Mouse (Mus musculus) kidney, adult 9 months (tissue): ENCODE results near the gene Sgms1.
"Not testable (repeated sequence)": the region's sequence is repeated elsewhere in the genome, so short reads cannot be mapped to it uniquely, and the experiment has no call there.

Experiments used
- DNase-seq: peaks from one replicate; pipeline ENCODE4 v3.0.0; 2022

Gene Sgms1

DNA sequence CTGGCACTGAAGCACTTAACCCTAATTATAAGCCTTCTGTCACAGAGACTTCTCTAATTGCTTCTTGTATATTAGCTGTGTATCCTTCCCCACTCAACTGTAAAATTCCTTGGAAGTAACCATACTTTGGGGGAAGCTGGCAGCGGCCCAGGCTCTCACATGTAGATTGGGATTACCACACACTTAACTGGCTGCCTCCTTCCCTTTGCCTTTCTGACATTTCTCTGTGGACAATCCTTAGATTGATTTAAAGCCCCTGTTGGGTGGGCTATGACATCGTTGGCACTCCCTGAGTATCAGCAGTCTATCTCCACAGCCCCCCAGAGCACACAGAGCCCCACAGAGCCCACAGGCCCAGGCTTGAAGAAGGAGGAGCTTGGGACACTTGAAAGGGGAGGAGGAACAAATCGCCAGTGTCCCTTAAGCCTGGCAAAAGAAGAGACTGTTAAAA is 8.0 kb downstream of the Sgms1 start:
- no peak for DNase-seq

DNA sequence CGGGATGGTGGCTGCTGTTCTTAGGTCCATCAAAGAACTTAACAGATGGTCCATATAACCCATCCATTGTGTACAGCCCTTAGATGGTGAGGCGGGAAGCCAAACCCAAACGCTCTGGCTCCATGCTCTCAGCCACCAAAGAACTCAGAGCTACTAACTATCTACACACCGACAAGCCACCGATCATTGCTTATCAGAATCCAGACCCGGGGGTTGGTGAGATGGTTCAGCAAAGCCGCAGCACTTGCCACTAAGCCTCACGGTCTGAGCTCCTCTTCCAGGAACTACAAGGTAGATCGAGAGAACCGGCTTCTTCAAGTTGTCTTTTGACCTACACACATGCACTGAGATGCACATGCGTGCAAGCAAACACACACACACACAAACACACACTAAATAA is 8.8 kb downstream of the Sgms1 start:
- DNase-seq: no peak

DNA sequence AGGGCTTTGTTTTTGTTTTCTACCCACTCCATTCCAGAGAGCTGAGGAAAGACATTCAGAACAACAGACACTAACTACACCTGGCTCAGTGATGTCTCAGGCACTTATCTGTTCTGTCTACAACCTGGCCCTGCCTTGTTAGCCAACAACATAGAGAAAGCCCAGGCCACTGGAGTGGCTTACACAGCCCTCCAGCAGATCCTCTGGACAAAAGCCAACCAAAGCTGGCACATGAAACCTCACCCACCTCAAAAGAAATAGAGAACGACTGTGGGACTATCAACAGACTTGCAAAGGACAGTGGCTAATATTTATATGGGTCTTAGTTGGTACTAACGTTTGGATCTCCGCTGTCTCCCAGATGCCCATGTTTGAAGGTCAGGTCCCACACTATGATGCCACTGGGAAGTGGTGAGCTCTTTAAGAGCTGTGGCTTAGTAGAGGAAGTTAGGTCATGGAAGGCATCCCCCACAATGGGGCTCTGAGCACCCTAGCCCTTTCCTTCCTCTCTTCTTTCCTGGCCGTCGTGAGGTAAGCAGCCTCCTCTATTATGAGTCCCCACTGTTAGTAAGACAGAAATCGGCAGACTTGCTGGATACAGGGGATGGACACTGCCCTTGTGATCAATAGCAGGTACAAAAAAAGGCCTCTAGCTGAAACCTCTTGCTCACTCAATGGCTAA is 10.1 kb downstream of the Sgms1 start:
- DNase-seq: no peak

- no peak for DNase-seq
Observed at GRCm38 (mm10) chr19:32378581-32378980, 10.9 kb downstream of the Sgms1 start.

- no peak for DNase-seq
Observed at GRCm38 (mm10) chr19:32377701-32378325, 11.7 kb downstream of the Sgms1 start.

GRCm38 (mm10) chr19:32376886-32377535 is 12.5 kb downstream of the Sgms1 start:
- peak; percentile 50 for DNase-seq

- DNase-seq: no peak
Observed at GRCm38 (mm10) chr19:32376054-32376453, 13.5 kb downstream of the Sgms1 start.

DNA sequence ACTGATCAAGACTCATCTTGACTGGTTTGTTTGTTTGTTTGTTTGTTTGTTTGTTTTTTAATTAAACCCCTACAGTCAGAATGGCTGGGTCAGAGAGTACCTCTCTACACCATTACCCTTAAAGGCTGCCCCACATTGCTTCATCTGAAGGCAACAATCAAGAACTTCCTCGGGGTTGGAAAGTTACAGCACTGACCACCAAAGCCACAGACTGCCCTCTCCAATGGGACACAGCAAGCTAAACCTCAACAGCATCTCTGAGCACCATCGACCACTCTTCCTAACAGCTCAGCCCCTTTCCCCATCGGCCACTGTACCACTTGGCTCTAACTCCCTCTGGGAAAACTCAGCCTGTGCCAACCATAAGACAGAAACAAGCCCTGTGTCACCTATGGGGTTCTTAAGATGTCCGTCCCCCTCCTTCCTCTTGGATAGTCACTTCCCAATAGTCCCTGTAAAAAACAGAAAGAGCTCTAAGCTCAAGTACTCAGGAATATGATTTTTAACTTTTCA is 14.0 kb downstream of the Sgms1 start:
- DNase-seq: no peak

GRCm38 (mm10) chr19:32374751-32375150 is 14.8 kb downstream of the Sgms1 start:
- no peak for DNase-seq

DNA sequence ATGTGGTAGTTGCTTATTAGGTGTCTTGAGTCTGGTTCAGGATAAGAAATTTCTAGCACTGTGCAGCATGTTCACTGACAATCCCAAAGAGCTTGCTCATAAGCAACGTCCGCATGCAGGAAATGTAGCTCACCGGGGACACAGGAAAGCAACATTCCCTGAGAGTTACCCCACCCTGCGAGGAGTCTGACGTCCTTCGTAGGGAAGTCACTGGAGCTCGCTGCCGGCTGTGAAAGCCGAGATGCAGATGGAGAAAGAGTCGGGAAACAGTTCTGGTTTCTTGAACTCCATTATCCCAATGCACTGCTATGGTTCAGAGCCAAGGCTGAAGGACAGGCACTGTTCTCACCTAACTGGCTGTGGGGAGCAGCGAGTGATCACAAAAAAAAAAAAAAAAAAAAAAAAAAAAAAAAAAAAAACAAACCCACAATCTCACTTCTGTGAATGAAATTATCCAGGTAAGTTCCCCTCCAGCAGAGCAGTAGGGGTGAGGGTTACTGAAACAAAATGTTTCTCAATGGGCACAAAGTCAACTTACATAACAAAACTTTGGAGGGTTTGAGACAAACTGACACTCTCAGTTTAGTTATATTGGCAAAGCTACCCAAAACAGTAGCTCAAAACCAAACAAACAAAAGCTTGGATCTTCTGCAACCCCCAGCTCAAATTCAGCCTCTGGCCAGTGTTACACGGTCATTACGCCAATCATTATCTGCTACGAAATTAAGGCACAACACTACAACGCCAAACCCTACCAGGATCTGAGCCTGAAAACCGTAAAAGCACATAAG is 15.5 kb downstream of the Sgms1 start:
- DNase-seq: peak; percentile 56

GRCm38 (mm10) chr19:32372373-32372772 is 17.1 kb downstream of the Sgms1 start:
- DNase-seq: peak; percentile 39

DNA sequence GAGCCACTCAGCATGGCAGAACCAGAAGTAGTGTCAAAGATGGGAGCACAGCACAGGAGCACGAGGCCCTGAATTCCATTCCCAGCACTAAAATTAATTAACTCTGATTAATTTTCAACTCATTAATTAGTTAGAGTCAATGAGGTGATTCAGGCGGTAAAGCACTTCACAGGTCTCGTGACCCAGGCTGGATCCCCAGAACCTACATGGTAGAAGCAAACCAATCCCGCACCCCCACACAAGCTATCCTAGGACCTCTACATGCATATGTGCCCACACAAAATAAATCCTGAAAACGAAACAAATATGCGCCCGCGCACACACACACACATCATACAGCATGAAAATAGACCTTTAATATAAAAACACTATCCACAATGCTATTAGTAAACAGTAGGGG is 22.2 kb downstream of the Sgms1 start:
- peak; percentile 50 for DNase-seq

DNA sequence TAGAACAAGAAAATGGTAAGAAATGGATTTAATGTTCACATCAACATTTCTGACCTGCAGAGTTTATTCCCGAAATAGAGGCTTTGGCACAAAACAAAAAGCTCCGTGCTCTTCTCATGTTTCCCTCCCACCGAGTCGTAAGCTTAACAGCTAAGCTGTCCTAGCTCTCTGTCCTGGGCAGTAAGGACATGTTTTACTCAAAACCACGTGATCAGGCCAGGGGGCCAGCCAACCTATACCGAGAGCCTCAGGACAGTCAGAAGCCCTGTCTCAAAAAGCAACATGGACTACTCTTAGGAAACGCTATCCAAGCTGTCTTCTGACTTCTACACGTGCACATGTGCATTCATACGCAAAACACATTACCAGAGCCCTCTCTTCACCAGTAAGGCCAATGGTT is 23.1 kb downstream of the Sgms1 start:
- DNase-seq: no peak

DNA sequence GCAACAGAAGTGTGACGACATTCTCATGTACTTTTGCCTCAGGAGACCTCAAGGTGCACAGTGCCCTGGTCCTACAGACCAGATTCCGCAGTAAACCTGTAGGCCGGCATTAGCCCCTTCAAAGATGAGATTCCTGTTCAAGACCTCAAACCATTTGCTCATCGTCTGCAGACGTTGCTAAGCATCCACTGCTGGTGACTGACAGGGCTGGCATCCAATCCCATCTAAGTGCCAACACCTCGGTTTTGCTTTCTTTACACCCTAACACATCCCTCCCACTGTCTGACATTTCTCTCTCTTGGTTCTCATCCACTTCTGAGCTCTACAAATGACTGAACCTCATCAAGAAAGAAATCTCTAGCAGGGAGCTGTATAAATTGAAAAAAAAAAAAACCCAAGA is 24.4 kb downstream of the Sgms1 start:
- DNase-seq: no peak

- DNase-seq: no peak
Observed at GRCm38 (mm10) chr19:32363587-32363986, 25.9 kb downstream of the Sgms1 start.

DNA sequence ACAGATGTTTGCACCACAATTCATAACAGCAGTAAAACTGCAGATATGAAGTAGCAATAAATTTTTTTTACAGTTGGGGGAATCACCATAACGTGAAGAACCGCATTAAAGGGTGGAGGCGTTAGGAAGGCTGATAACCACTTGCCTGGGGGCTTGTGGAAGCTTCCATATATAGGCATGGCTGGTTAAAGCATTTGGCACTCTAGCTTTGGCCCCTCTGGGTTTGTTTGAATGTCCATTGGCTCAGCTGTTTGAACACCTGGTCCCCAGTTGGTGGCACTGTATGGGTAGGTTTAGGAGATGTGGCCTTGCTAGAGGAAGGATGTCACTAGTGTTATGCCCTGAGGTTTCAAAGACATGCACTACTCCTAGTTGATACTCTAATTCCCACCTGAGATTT is 27.0 kb downstream of the Sgms1 start:
- DNase-seq: no peak

DNA sequence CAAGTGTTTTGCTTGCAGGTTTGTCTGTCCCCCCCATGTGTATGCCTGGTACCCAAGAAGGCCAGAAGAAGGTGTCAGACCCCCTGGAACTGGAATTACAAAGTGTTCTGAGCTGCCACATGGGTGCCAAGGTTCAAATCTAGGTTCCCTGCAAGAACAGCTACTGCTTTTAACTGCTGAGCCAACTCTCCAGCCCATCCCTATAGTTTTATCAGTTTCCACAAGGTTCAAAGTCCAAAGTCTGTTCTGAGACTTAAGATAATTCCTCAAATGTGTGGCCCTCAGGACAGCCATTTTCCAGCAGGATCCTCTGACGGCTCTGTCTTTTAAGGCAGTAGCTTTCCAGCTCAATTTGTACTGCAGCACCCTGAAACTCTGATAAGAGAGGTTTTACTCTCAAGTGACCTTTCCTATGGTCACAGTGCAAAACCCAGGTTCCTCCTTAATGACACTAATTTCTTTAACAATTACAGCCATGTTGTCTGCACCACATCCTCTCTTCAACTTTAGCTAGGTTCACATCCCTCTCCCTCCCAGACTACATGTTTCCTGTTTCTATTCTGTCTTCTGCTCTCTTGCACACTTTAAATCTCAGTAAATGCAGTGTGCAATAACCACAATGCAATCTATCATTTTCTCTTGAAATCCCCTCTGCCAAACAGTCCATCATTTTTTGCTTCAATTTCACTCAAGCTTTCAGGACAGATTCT is 28.4 kb downstream of the Sgms1 start:
- DNase-seq: no peak

DNA sequence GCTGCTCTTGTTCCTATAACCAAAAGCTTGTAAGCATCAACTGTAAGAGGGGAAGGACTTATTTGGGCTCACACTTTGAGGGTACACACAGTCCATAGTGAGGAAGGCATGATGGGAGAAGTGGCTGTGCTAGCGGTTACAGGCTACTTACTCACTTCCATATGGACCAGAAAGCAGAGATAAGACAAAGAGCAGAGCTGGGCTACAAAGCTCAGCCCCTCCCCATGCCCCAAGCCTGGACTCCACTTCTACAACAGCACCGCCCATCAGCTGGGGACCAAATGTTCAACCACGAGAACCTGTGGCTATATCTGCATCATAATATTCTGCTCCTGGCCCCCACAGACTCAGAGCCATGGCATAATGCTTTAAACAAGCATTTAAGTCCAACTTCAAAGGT is 29.0 kb downstream of the Sgms1 start:
- no peak for DNase-seq

- DNase-seq: no peak
Observed at GRCm38 (mm10) chr19:32358699-32359517, 30.6 kb downstream of the Sgms1 start.

- DNase-seq: not testable (repeated sequence)
Observed at GRCm38 (mm10) chr19:32358011-32358410, 31.5 kb downstream of the Sgms1 start.

DNA sequence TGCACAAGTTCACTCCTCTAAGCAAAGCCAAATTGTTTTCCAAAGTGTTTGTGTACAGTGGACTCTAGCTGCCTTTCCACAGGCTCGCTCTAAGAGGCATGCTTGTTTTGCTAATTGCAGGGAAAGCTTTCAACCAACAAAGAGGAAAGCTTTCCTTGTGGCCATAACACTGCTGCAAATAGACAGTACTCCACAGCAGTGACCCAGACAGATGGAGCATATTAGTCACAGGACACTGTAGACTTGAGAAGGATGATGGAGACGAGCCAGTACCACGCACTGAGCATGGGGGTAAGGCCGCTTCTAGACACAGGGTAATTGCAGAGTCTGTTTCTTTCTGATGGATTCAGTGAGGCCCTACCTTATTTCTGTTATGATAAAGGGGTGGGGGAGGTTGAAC is 33.3 kb downstream of the Sgms1 start:
- no peak for DNase-seq

DNA sequence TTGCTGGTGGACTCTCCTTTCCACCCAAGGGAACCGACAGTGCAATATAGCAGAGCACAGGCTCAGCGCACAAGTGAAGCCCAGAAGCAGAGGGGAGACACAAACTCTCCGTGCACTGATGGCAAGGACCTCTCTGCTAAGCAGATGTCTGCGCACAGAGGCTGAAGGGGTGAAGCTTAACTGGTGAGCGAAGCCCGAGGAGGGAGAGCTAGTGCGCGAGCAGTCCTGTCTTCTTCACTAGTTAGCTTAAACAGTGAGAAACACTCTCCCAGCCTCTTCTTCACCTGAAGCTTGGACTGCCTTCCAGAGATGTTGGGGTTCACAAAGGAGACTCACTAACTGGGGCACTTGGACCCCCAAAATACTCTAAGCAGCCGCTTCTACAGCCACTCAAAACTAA is 36.1 kb downstream of the Sgms1 start:
- no peak for DNase-seq
